Mouse (Mus musculus): ENCODE measurements around the gene Rbm48. TPM values are rescaled to one million over a fixed set of nuclear protein-coding genes. Genes with fewer than 3 reads are reported as not detected.
"Not testable (repeated sequence)": the region's sequence is repeated elsewhere in the genome, so short reads cannot be mapped to it uniquely, and the experiment has no call there.

Rbm48 gene
- polyA plus RNA-seq, 1 experiment = 17.6 TPM

DNA sequence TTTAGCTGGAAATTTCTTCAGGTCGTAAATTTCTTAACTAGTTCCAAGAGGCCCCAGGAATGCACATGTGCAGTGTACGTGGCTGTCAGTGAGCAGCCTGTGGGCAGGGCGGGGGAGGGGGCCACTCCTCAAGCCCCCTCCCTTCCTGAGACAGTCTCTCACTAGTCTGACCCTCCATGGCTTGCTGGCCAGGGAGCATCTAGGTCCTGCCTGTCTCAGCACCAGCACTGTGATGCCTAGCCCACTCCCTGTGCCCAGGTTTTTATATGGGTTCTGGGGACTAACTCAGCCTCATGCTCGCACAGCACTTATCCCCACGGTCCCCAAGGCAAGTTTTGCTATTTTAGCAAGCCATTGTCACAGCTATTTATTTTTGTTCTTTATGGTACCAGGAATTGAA, 35.9 kb upstream of the Rbm48 start:
- no peaks in the 10 kb centered on the region for H3K27me3 ChIP-seq (ENCODE audit: control insufficient read depth, insufficient read depth, low read length, poor library complexity, severe bottlenecking)
- no peak overlapping the region for H3K4me3 ChIP-seq (ENCODE audit: low read depth, low read length)
- no peaks in the 10 kb centered on the region for H3K4me1 ChIP-seq (ENCODE audit: control insufficient read depth, insufficient read depth, low read length)
- no peak overlapping the region for H3K9ac ChIP-seq (ENCODE audit: low read depth, poor library complexity, severe bottlenecking)
- H3K36me3 ChIP-seq (ENCODE audit: control insufficient read depth, insufficient read depth, low read length, poor library complexity, severe bottlenecking) = peaks cover 4% of the 10 kb centered on the region; the same call in 1 of the 2 replicates
- H3K9me3 ChIP-seq (replicated peaks; ENCODE audit: control insufficient read depth, insufficient read depth, low read length, poor library complexity, severe bottlenecking) = no peaks in the 10 kb centered on the region
- TF ChIP-seq CTCF (IDR thresholded peaks at IDR 0.05; ENCODE audit: low read depth, low read length) = no peak
- no peak for TF ChIP-seq EP300 (IDR thresholded peaks at IDR 0.05; ENCODE audit: insufficient read depth, low read depth, low read length)
- TF ChIP-seq POLR2A (IDR thresholded peaks at IDR 0.05; ENCODE audit: insufficient read depth, low read length) = no peak
- no peak overlapping the region for H3K27ac ChIP-seq (ENCODE audit: insufficient read depth, low read length)

DNA sequence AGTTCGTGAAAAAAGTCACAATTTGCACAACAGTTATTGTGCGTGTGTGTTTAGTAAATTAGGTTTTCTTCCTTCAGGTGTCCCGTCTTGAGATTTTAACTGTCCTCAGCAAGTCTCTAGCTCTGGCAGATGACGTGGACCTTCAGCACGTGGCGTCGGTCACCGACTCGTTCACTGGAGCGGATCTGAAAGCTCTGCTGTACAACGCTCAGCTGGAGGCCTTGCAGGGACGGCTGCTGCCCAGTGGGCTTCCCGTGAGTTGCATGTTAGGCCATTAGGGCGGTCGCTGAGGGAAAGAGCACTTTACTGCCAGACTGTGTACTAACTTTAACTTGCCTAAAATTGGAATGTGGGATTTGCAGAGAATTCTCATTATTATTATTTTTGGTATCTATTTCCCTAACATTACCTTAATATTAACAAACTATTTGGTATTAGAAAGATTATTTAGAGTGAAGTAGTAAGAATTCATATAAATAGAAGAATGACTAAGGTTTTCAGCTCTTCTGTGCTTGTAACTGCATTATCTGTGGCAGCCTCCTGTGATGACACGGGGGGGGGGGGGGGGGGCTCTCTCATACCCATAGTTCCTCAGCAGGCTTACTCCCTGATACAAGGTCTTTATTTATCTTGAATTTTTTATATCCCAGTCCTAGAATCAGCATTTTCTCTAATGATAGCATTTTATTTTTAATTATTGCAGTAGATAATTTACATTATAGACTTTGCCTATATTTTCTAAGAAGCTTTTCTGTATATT, 35.3 kb upstream of the Rbm48 start:
- Histone ChIP-seq H3K36me3 (ENCODE audit: control insufficient read depth, insufficient read depth, low read length, poor library complexity, severe bottlenecking) (peaks cover 4% of the 10 kb centered on the region; the same call in 1 of the 2 replicates), H3K9me3 (replicated peaks; ENCODE audit: control insufficient read depth, insufficient read depth, low read length, poor library complexity, severe bottlenecking) (no peaks in the 10 kb centered on the region), H3K4me3 (ENCODE audit: low read depth, low read length) (no peak overlapping the region), H3K4me1 (ENCODE audit: control insufficient read depth, insufficient read depth, low read length) (no peaks in the 10 kb centered on the region), H3K27ac (ENCODE audit: insufficient read depth, low read length) (no peak overlapping the region), H3K27me3 (ENCODE audit: control insufficient read depth, insufficient read depth, low read length, poor library complexity, severe bottlenecking) (no peaks in the 10 kb centered on the region), H3K9ac (ENCODE audit: low read depth, poor library complexity, severe bottlenecking) (no peak overlapping the region)
- TF ChIP-seq CTCF (IDR thresholded peaks at IDR 0.05; ENCODE audit: low read depth, low read length) = no peak
- no peak for TF ChIP-seq EP300 (IDR thresholded peaks at IDR 0.05; ENCODE audit: insufficient read depth, low read depth, low read length)
- no peak for TF ChIP-seq POLR2A (IDR thresholded peaks at IDR 0.05; ENCODE audit: insufficient read depth, low read length)

DNA sequence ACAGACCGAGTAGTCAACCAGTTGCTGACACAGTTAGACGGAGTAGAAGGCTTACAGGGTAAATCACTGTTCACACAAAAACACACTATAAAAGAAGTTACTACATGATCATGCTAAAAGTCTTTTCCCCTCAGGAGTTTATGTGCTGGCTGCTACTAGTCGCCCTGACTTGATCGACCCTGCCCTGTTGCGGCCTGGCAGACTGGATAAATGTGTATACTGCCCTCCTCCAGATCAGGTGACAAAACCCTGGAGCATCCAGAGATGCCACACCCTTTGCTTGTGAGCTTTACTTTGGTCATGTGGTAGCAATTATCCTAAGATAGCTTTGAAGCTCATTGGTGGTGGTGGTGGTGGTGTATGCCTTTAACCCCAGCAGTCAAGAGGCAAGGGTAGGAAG, 33.7 kb upstream of the Rbm48 start:
- H3K27me3 ChIP-seq (ENCODE audit: control insufficient read depth, insufficient read depth, low read length, poor library complexity, severe bottlenecking) = no peaks in the 10 kb centered on the region
- TF ChIP-seq EP300 (IDR thresholded peaks at IDR 0.05; ENCODE audit: insufficient read depth, low read depth, low read length) (no peak), POLR2A (IDR thresholded peaks at IDR 0.05; ENCODE audit: insufficient read depth, low read length) (no peak), CTCF (IDR thresholded peaks at IDR 0.05; ENCODE audit: low read depth, low read length) (no peak)
- H3K9ac ChIP-seq (ENCODE audit: low read depth, poor library complexity, severe bottlenecking) = no peak overlapping the region
- peaks cover 2% of the 10 kb centered on the region; the same call in 1 of the 2 replicates for H3K36me3 ChIP-seq (ENCODE audit: control insufficient read depth, insufficient read depth, low read length, poor library complexity, severe bottlenecking)
- no peak overlapping the region for H3K4me3 ChIP-seq (ENCODE audit: low read depth, low read length)
- H3K27ac ChIP-seq (ENCODE audit: insufficient read depth, low read length) = no peak overlapping the region
- no peaks in the 10 kb centered on the region for H3K4me1 ChIP-seq (ENCODE audit: control insufficient read depth, insufficient read depth, low read length)
- H3K9me3 ChIP-seq (replicated peaks; ENCODE audit: control insufficient read depth, insufficient read depth, low read length, poor library complexity, severe bottlenecking) = no peaks in the 10 kb centered on the region

DNA sequence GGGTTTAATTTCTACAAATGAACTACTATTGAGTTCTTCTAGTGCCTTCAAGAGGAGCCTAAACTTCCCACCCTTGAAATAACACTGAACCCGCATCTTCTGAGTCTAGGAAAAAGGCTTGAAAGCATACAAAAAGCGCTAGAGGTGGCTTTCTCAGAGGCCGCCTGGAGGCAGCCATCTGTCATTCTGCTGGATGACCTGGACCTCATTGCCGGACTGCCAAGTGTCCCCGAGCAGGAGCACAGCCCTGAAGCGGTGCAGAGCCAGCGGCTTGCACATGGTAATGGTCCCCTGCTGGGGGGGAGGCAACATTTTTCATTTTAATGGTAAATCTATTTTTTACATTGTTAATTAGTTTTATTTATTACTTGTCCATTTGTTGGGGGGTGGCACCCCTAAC, 24.1 kb upstream of the Rbm48 start:
- H3K36me3 ChIP-seq (ENCODE audit: control insufficient read depth, insufficient read depth, low read length, poor library complexity, severe bottlenecking) = peaks cover 11% of the 10 kb centered on the region; the same call in 1 of the 2 replicates

DNA sequence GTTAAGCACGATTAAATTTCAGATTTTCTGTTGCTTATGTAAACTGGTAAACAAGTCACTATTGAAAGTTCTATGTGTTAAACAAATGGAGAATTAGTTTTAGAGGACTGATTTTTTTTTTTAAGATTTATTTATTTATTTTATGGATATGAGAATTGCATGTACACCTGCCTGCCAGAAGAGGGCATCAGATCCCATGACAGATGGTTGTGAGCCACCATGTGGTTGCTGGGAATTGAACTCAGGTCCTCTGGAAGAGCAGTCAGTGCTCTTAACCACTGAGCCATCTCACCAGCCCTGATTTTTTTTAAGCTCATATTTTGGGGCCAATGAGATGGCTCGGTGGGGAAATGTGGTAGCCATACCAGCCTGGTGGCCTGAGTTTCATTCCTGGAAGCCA, 15.4 kb upstream of the Rbm48 start:
- H3K4me1 ChIP-seq (ENCODE audit: control insufficient read depth, insufficient read depth, low read length); H3K9me3 ChIP-seq (replicated peaks; ENCODE audit: control insufficient read depth, insufficient read depth, low read length, poor library complexity, severe bottlenecking); H3K36me3 ChIP-seq (ENCODE audit: control insufficient read depth, insufficient read depth, low read length, poor library complexity, severe bottlenecking); H3K4me3 ChIP-seq (ENCODE audit: low read depth, low read length); H3K27ac ChIP-seq (ENCODE audit: insufficient read depth, low read length); H3K9ac ChIP-seq (ENCODE audit: low read depth, poor library complexity, severe bottlenecking); H3K27me3 ChIP-seq (ENCODE audit: control insufficient read depth, insufficient read depth, low read length, poor library complexity, severe bottlenecking): not testable (repeated sequence)

More for the DNA sequence above, 24.1 kb upstream of the Rbm48 start:
- Histone ChIP-seq H3K27me3 (ENCODE audit: control insufficient read depth, insufficient read depth, low read length, poor library complexity, severe bottlenecking) (no peaks in the 10 kb centered on the region), H3K4me3 (ENCODE audit: low read depth, low read length) (no peak overlapping the region), H3K4me1 (ENCODE audit: control insufficient read depth, insufficient read depth, low read length) (no peaks in the 10 kb centered on the region), H3K27ac (ENCODE audit: insufficient read depth, low read length) (no peak overlapping the region), H3K9me3 (replicated peaks; ENCODE audit: control insufficient read depth, insufficient read depth, low read length, poor library complexity, severe bottlenecking) (no peaks in the 10 kb centered on the region), H3K9ac (ENCODE audit: low read depth, poor library complexity, severe bottlenecking) (no peak overlapping the region)
- TF ChIP-seq POLR2A (IDR thresholded peaks at IDR 0.05; ENCODE audit: insufficient read depth, low read length) = no peak
- TF ChIP-seq EP300 (IDR thresholded peaks at IDR 0.05; ENCODE audit: insufficient read depth, low read depth, low read length) = no peak
- TF ChIP-seq CTCF (IDR thresholded peaks at IDR 0.05; ENCODE audit: low read depth, low read length) = no peak

DNA sequence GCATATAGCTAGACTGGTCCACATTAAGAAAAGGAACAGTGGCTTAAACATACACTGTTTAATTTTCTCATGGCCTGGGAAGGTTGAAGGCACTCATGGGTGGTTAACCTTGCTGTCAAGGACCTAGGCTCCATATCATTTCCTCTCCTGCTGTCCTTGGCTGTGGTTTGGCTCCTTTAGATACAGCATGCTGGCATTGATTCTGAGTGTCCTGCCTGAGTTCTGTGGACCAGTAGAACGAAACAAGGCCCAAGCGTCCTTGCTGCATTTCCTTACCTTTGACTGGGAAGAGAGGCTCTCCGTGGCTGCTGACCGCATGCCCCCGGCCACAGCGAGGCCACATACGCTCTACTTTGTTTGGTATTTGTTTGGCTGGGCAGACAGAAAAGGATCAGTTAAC, 12.9 kb upstream of the Rbm48 start:
- Histone ChIP-seq H3K27me3 (ENCODE audit: control insufficient read depth, insufficient read depth, low read length, poor library complexity, severe bottlenecking) (no peaks in the 10 kb centered on the region), H3K9me3 (replicated peaks; ENCODE audit: control insufficient read depth, insufficient read depth, low read length, poor library complexity, severe bottlenecking) (no peaks in the 10 kb centered on the region), H3K4me1 (ENCODE audit: control insufficient read depth, insufficient read depth, low read length) (no peaks in the 10 kb centered on the region), H3K36me3 (ENCODE audit: control insufficient read depth, insufficient read depth, low read length, poor library complexity, severe bottlenecking) (peaks cover 9% of the 10 kb centered on the region; the same call in 1 of the 2 replicates), H3K27ac (ENCODE audit: insufficient read depth, low read length) (no peak overlapping the region), H3K4me3 (ENCODE audit: low read depth, low read length) (no peak overlapping the region), H3K9ac (ENCODE audit: low read depth, poor library complexity, severe bottlenecking) (no peak overlapping the region)
- TF ChIP-seq EP300 (IDR thresholded peaks at IDR 0.05; ENCODE audit: insufficient read depth, low read depth, low read length) (no peak), CTCF (IDR thresholded peaks at IDR 0.05; ENCODE audit: low read depth, low read length) (no peak), POLR2A (IDR thresholded peaks at IDR 0.05; ENCODE audit: insufficient read depth, low read length) (no peak)

Measured in ES-Bruce4 (cell line).